Mouse (Mus musculus): ENCODE measurements around the gene Cyp1a1. TPM values are rescaled to one million over a fixed set of nuclear protein-coding genes. Genes with fewer than 3 reads are reported as not detected.
A peak's percentile ranks its signal among the peaks of the same experiment; 100 is the strongest.
"Not testable (repeated sequence)": the region's sequence is repeated elsewhere in the genome, so short reads cannot be mapped to it uniquely, and the experiment has no call there.

Cyp1a1 gene
- total RNA-seq, 2 experiments from 2014 or later = not detected

- ATAC-seq (replicated peaks; ENCODE audit: poor library complexity) = peak; percentile 61
Measured at GRCm38 (mm10) chr9:57697380-57697779, 9.7 kb downstream of the Cyp1a1 start.

- 0 out of 2 replicates have a peak, but pooled peaks have one; percentile 20 for ATAC-seq (replicated peaks; ENCODE audit: poor library complexity)
Measured at GRCm38 (mm10) chr9:57698466-57699150, 10.9 kb downstream of the Cyp1a1 start.

- no peak for ATAC-seq (replicated peaks; ENCODE audit: poor library complexity)
Measured at GRCm38 (mm10) chr9:57706496-57706895, 18.8 kb downstream of the Cyp1a1 start.

- ATAC-seq (replicated peaks; ENCODE audit: poor library complexity) = peak; percentile 94
Measured at GRCm38 (mm10) chr9:57708068-57708719, 20.5 kb downstream of the Cyp1a1 start, which contains the start of gene Edc3. TSS of gene Edc3 (plus strand) at chr9:57708540.

GRCm38 (mm10) chr9:57708720-57709274 lies 21.1 kb downstream of the Cyp1a1 start:
- ATAC-seq (replicated peaks; ENCODE audit: poor library complexity) = peak; percentile 72

GRCm38 (mm10) chr9:57710214-57710613 lies 22.5 kb downstream of the Cyp1a1 start:
- ATAC-seq (replicated peaks; ENCODE audit: poor library complexity) = not testable (repeated sequence)

GRCm38 (mm10) chr9:57712194-57712593 lies 24.5 kb downstream of the Cyp1a1 start:
- ATAC-seq (replicated peaks; ENCODE audit: poor library complexity) = no peak

GRCm38 (mm10) chr9:57718408-57718807 lies 30.7 kb downstream of the Cyp1a1 start:
- 0 out of 2 replicates have a peak, but pooled peaks have one; percentile 44 for ATAC-seq (replicated peaks; ENCODE audit: poor library complexity)

GRCm38 (mm10) chr9:57720736-57721135 lies 33.0 kb downstream of the Cyp1a1 start:
- no peak for ATAC-seq (replicated peaks; ENCODE audit: poor library complexity)

GRCm38 (mm10) chr9:57722371-57722770 lies 34.6 kb downstream of the Cyp1a1 start:
- no peak for ATAC-seq (replicated peaks; ENCODE audit: poor library complexity)

- ATAC-seq (replicated peaks; ENCODE audit: poor library complexity) = peak; percentile 94
Measured at GRCm38 (mm10) chr9:57723315-57723715, 35.6 kb downstream of the Cyp1a1 start.

- ATAC-seq (replicated peaks; ENCODE audit: poor library complexity) = no peak
Measured at GRCm38 (mm10) chr9:57723796-57724195, 36.1 kb downstream of the Cyp1a1 start.

GRCm38 (mm10) chr9:57724701-57725100 lies 37.0 kb downstream of the Cyp1a1 start:
- no peak for ATAC-seq (replicated peaks; ENCODE audit: poor library complexity)

- peak; percentile 39; the same call in 1 of the 2 replicates for ATAC-seq (replicated peaks; ENCODE audit: poor library complexity)
Measured at GRCm38 (mm10) chr9:57728312-57728711, 40.6 kb downstream of the Cyp1a1 start.

- ATAC-seq (replicated peaks; ENCODE audit: poor library complexity) = no peak
Measured at GRCm38 (mm10) chr9:57733606-57734005, 45.9 kb downstream of the Cyp1a1 start.

GRCm38 (mm10) chr9:57739863-57740262 lies 52.1 kb downstream of the Cyp1a1 start:
- ATAC-seq (replicated peaks; ENCODE audit: poor library complexity) = no peak

GRCm38 (mm10) chr9:57744462-57745091 lies 56.8 kb downstream of the Cyp1a1 start:
- ATAC-seq (replicated peaks; ENCODE audit: poor library complexity) = peak; percentile 93

- no peak for ATAC-seq (replicated peaks; ENCODE audit: poor library complexity)
Measured at GRCm38 (mm10) chr9:57747067-57747466, 59.3 kb downstream of the Cyp1a1 start.

GRCm38 (mm10) chr9:57748137-57748536 lies 60.4 kb downstream of the Cyp1a1 start:
- ATAC-seq (replicated peaks; ENCODE audit: poor library complexity) = no peak

GRCm38 (mm10) chr9:57748831-57749230 lies 61.1 kb downstream of the Cyp1a1 start:
- no peak for ATAC-seq (replicated peaks; ENCODE audit: poor library complexity)

- ATAC-seq (replicated peaks; ENCODE audit: poor library complexity) = no peak
Measured at GRCm38 (mm10) chr9:57750901-57751300, 63.2 kb downstream of the Cyp1a1 start.

Data from megakaryocyte progenitor cell, adult 5-6 weeks (primary cell).